Mouse (Mus musculus) left cerebral cortex, postnatal 14 days (tissue): ENCODE data around the gene Olfr1484. TPM values are rescaled to one million over a fixed set of nuclear protein-coding genes. Genes with fewer than 3 reads are reported as not detected.
"Not testable (repeated sequence)": the region's sequence is repeated elsewhere in the genome, so short reads cannot be mapped to it uniquely, and the experiment has no call there.

Experiments used
- DNase-seq, 2 experiments: peaks; one replicate each; pipeline ENCODE4 v3.0.0; 2021 to 2022; ENCODE audit warnings: low spot score in 2 of 2, mixed read lengths in 1 of 2
- intact Hi-C: fragments of 180-260 bp; cut with DNase I; formaldehyde crosslinking; loops from one replicate; pipeline ENCODE4 v1.15.1; 2025
- long read RNA-seq, 2 experiments: library from polyadenylated mRNA; stranded (forward); transcript quantifications; one replicate each; pipeline ENCODE4 v2.0.0; 2021
- microRNA-seq, 2 experiments: library from miRNA; unstranded; fragments of <30 nt; microRNA quantifications; one replicate each; pipeline ENCODE4 v1.2.0; 2022
- total RNA-seq, 2 experiments: library from RNA; stranded (reverse); gene quantifications; 2 replicates each; pipeline ENCODE4 v1.2.3; 2021

Gene Olfr1484
- not detected for total RNA-seq
- long read RNA-seq, experiment 1: 0 reads
- long read RNA-seq, experiment 2: 0 reads

GRCm38 (mm10) chr19:13583211-13583610 lies at the start of gene Olfr1484:
TSS of gene Olfr1484 (plus strand) at chr19:13583511.
- DNase-seq: no peak
- intact Hi-C loops: no loop called here

- DNase-seq, intact Hi-C loops: not testable (repeated sequence)
These were observed 33.8 kb downstream of the Olfr1484 start, which contains the start of gene Olfr1487 for GRCm38 (mm10) chr19:13617075-13617474. TSS of gene Olfr1487 (plus strand) at chr19:13617375.

- DNase-seq: no peak
- intact Hi-C loops: no loop called here
These were observed 48.0 kb downstream of the Olfr1484 start, which contains the start of gene Olfr1489 for GRCm38 (mm10) chr19:13631321-13631720. TSS of gene Olfr1489 (plus strand) at chr19:13631621.

Small RNA genes lying within 50 kb of the gene (microRNA-seq; reads per million reads assigned to microRNA genes)
- gene Gm22323: 0 reads per million in 2 experiments
- 0 reads per million in 2 experiments for gene Gm23931

Other genes with a start within 250 kb of the Olfr1484 start
- gene Olfr1466, start 244.6 kb upstream of the Olfr1484 start, total RNA-seq: not detected
- not detected for gene Olfr1467, start 221.3 kb upstream of the Olfr1484 start, total RNA-seq
- gene Olfr1469, start 175.7 kb upstream of the Olfr1484 start, total RNA-seq: not detected
- not detected for gene Olfr1471, start 140.1 kb upstream of the Olfr1484 start, total RNA-seq
- not detected for gene Olfr1472, start 127.4 kb upstream of the Olfr1484 start, total RNA-seq
- gene Olfr1474, start 113.9 kb upstream of the Olfr1484 start, total RNA-seq: not detected
- not detected for gene Olfr1475, start 103.3 kb upstream of the Olfr1484 start, total RNA-seq
- not detected for gene Olfr1477, start 83.0 kb upstream of the Olfr1484 start, total RNA-seq
- gene Olfr1480, start 55.6 kb upstream of the Olfr1484 start, total RNA-seq: not detected
- gene Olfr1487, start 33.9 kb downstream of the Olfr1484 start, total RNA-seq: not detected
- gene Olfr1489, start 48.1 kb downstream of the Olfr1484 start, total RNA-seq: not detected
- not detected for gene Olfr1490, start 67.6 kb downstream of the Olfr1484 start, total RNA-seq
- not detected for gene Olfr1491, start 113.8 kb downstream of the Olfr1484 start, total RNA-seq
- not detected for gene Olfr1493-ps1, start 139.8 kb downstream of the Olfr1484 start, total RNA-seq
- not detected for gene Olfr1494, start 156.2 kb downstream of the Olfr1484 start, total RNA-seq
- gene Olfr1495, start 181.1 kb downstream of the Olfr1484 start, total RNA-seq: not detected
- gene Olfr1496, start 194.4 kb downstream of the Olfr1484 start, total RNA-seq: not detected
- gene Olfr1497, start 214.7 kb downstream of the Olfr1484 start, total RNA-seq: not detected
- gene Olfr1499, start 235.9 kb downstream of the Olfr1484 start, total RNA-seq: not detected
- not detected for gene Olfr1500, start 247.0 kb downstream of the Olfr1484 start, total RNA-seq